Comparison of ENCODE assay signal across 8 mouse cellular contexts in the genomic region with DNA sequence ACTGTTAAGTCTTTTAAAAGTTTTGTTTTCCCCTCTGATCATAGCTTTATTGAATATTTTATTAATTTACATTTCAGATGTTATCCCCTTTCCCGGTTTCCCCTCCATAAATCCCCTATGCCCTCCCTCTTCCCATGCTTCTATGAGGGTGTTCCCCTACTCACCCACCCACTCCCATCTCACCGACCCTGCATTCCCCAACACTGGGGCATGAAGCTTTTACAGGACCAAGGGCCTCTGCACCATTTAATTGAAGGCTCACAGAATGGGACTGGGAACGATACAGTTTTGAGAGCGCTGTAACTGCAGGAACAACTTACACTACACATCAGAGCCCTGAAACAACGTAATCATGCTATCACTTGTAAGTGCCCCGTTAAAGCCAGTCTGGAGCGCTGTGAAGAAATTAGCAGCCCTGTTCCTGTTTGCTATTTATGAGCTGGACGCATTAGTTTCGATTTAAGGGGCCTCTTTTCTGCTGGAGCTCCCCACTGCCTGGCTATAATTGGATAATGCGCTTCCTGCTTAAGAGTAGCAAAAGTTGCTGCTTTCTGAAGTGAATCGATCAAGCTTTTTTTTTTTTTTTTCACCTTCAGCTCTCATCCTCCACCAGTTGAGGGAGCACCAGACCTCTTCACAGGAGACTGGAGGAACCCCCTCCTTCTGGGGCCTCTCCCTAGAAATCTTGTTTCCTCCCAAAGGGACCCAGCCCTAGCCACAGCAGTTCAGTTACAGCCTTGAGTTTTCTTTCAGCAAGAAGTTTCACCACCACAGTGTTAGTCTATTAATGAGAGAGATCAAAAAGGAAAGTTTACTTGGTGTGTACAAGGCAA.
DNase-seq lines count a peak whose midpoint lies in the region; ATAC-seq lines count a peak whose summit lies in the region.

No protein-coding gene starts in this region.

- H3K9ac ChIP-seq in hindbrain, embryonic 12.5 days, result no peak overlapping the region
- no peak overlapping the region for H3K9ac ChIP-seq in midbrain, embryonic 15.5 days

- ATAC-seq in megakaryocyte, adult 5-6 weeks (ENCODE audit: poor library complexity, severe bottlenecking), result no peak
- peak; percentile 72 for ATAC-seq in hindbrain, embryonic 12.5 days (ENCODE audit: low FRiP score)
- peak; percentile 73 for ATAC-seq in midbrain, embryonic 15.5 days (replicated peaks)

- H3K4me3 ChIP-seq in megakaryocyte, embryonic 14.5 days (replicated peaks), result peak overlapping the region; percentile 85
- H3K4me3 ChIP-seq in hindbrain, embryonic 12.5 days, result peak overlapping the region; percentile 18; the same call in 1 of the 2 replicates
- H3K4me3 ChIP-seq in midbrain, embryonic 15.5 days, result 0 out of 2 replicates have a peak overlapping the region, but pooled peaks have one; percentile 14

- 29% methylated on average over 11 of the region's 11 CpGs for WGBS in hindbrain, embryonic 12.5 days
- WGBS in midbrain, embryonic 15.5 days, result 17% methylated on average over 11 of the region's 11 CpGs

- peak; percentile 20 for DNase-seq in adrenal gland, postnatal 10 days
- DNase-seq in adrenal gland, postnatal 25 days, result no peak
- no peak for DNase-seq in urinary bladder, postnatal 14 days (ENCODE audit: low spot score)
- DNase-seq in cerebellum, adult 9-11 months, result no peak

- no peaks in the 10 kb centered on the region for H3K9me3 ChIP-seq in megakaryocyte, embryonic 14.5 days
- H3K9me3 ChIP-seq in hindbrain, embryonic 12.5 days (replicated peaks), result no peaks in the 10 kb centered on the region
- no peaks in the 10 kb centered on the region for H3K9me3 ChIP-seq in midbrain, embryonic 15.5 days

- H3K36me3 ChIP-seq in megakaryocyte, embryonic 14.5 days (replicated peaks; ENCODE audit: low read length), result no peaks in the 10 kb centered on the region
- no peaks in the 10 kb centered on the region for H3K36me3 ChIP-seq in hindbrain, embryonic 12.5 days
- H3K36me3 ChIP-seq in midbrain, embryonic 15.5 days (replicated peaks), result no peaks in the 10 kb centered on the region

- peaks cover 6% of the 10 kb centered on the region for H3K4me1 ChIP-seq in megakaryocyte, embryonic 14.5 days
- 0 out of 2 replicates have a peak, but pooled peaks cover 8% of the 10 kb centered on the region for H3K4me1 ChIP-seq in hindbrain, embryonic 12.5 days
- peaks cover 13% of the 10 kb centered on the region for H3K4me1 ChIP-seq in midbrain, embryonic 15.5 days

- H3K27ac ChIP-seq in hindbrain, embryonic 12.5 days, result no peak overlapping the region
- no peak overlapping the region for H3K27ac ChIP-seq in midbrain, embryonic 15.5 days

- no peaks in the 10 kb centered on the region for H3K27me3 ChIP-seq in megakaryocyte, embryonic 14.5 days (replicated peaks)
- no peaks in the 10 kb centered on the region for H3K27me3 ChIP-seq in hindbrain, embryonic 12.5 days
- H3K27me3 ChIP-seq in midbrain, embryonic 15.5 days (replicated peaks), result no peaks in the 10 kb centered on the region

- peak overlapping the region; percentile 45 for H3K4me2 ChIP-seq in hindbrain, embryonic 12.5 days (replicated peaks)
- peak overlapping the region; percentile 41 for H3K4me2 ChIP-seq in midbrain, embryonic 15.5 days

Comparison
In these comparisons a context has a peak if more than half of its experiments do, and no peak if none do; other contexts are left out.
1. H3K4me3 ChIP-seq: peak in every context shown above with its lines; median percentile 85 in megakaryocyte, embryonic 14.5 days; 18 in hindbrain, embryonic 12.5 days; 14 in midbrain, embryonic 15.5 days.